ENCODE assay signal across 8 mouse cellular contexts in the genomic region with DNA sequence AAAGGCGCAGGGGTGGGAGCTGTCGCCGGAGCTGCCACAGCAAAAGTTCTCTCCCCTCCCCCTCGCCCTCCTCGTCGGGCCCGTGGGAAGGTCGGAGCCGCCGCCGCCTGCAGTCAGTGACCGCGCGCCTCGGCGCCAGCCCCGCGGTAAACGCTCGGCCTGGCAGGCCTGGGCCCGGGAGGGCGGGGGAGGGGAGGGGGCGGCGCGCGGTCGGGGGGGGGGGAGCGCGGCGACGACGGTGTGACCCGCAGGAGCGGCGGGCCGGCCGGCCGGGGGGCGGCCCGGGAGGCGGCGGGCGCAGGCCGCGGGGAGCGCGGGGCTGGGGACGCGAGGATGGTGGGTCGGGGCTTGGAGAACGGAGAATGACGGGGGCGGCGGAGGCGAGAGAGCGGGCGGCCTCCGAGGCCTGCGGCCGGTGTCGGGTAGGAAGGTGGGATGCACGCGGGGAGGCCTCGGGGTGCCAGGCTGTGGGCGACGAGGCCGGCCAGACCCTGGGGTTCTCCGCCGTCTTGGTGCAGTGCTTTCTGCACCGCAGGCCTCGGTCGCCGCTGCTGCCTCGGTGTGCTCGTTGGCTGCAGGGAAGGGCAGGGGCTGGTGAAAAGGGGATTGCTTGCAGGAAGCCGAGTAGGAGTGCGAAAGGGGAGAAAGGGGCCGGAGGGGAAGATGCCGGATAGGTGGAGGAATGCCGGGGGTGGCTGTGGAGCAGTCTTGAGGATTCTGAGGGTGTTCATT. TPM values are rescaled to one million over a fixed set of nuclear protein-coding genes. Genes with fewer than 3 reads are reported as not detected.
A peak's percentile ranks its signal among the peaks of the same experiment; 100 is the strongest.
DNase-seq lines count a peak whose midpoint lies in the region; ATAC-seq and TF ChIP-seq lines count a peak whose summit lies in the region.

No protein-coding gene starts in this region.

- TF ChIP-seq RAD21 in MEL (IDR thresholded peaks at IDR 0.05; ENCODE audit: low read depth, low read length), result no peak

- peaks cover 4 to 17% of the 10 kb centered on the region in 2 experiments for H3K4me1 ChIP-seq in MEL (ENCODE audit: control insufficient read depth in 1 of 2, insufficient read depth in 2 of 2, low read length in 2 of 2)
- peaks cover 7% of the 10 kb centered on the region; the same call in 1 of the 2 replicates for H3K4me1 ChIP-seq in forebrain, embryonic 11.5 days (replicated peaks; ENCODE audit: control insufficient read depth, insufficient read depth, low read length)
- H3K4me1 ChIP-seq in heart, postnatal 0 days (ENCODE audit: control insufficient read depth, insufficient read depth), result peaks cover 14% of the 10 kb centered on the region

- peaks cover 0 to 23% of the 10 kb centered on the region in 2 experiments; a peak in 3 of 4 replicates for H3K36me3 ChIP-seq in MEL (ENCODE audit: control insufficient read depth in 1 of 2, insufficient read depth in 2 of 2, low read length in 2 of 2)
- no peaks in the 10 kb centered on the region for H3K36me3 ChIP-seq in forebrain, embryonic 11.5 days (ENCODE audit: control insufficient read depth, insufficient read depth, low read length)
- no peaks in the 10 kb centered on the region for H3K36me3 ChIP-seq in heart, postnatal 0 days (replicated peaks; ENCODE audit: control insufficient read depth, insufficient read depth, low read length)

- peak overlapping the region; percentile 90 to 95 for H3K4me3 ChIP-seq in MEL (ENCODE audit: control insufficient read depth in 1 of 2, insufficient read depth in 1 of 2, low read depth in 2 of 2, low read length in 2 of 2)
- peak overlapping the region; percentile 96 for H3K4me3 ChIP-seq in forebrain, embryonic 11.5 days (ENCODE audit: low read depth, low read length)
- peak overlapping the region; percentile 91 for H3K4me3 ChIP-seq in heart, postnatal 0 days (ENCODE audit: low read depth, low read length)

- TF ChIP-seq CTCF in MEL (IDR thresholded peaks at IDR 0.05 in 2 of 3, conservative IDR thresholded peaks at IDR 0.05 in 1 of 3; ENCODE audit: control insufficient read depth in 1 of 3, insufficient read depth in 1 of 3, low read depth in 2 of 3, low read length in 3 of 3, poor library complexity in 1 of 3, severe bottlenecking in 1 of 3), result no peak
- TF ChIP-seq CTCF in heart, postnatal 0 days (IDR thresholded peaks at IDR 0.05; ENCODE audit: low read depth), result no peak

- no peaks in the 10 kb centered on the region for H3K27me3 ChIP-seq in MEL (ENCODE audit: control insufficient read depth in 1 of 2, insufficient read depth in 2 of 2, low read length in 2 of 2)
- no peaks in the 10 kb centered on the region for H3K27me3 ChIP-seq in forebrain, embryonic 11.5 days (ENCODE audit: control insufficient read depth, insufficient read depth, low read length)
- no peaks in the 10 kb centered on the region for H3K27me3 ChIP-seq in heart, postnatal 0 days (ENCODE audit: control insufficient read depth, insufficient read depth, low read length)

- DNase-seq in MEL (ENCODE audit: low read depth, low spot score), result peak; percentile 72
- DNase-seq in c-Kit-positive CD71-positive TER-119-positive erythroid progenitor cells, embryonic 14.5 days (ENCODE audit: low spot score), result peak; percentile 29
- DNase-seq in forebrain, embryonic 11.5 days (ENCODE audit: low spot score), result peak; percentile 83
- no peak for DNase-seq in heart, postnatal 0 days (ENCODE audit: low spot score)
- peak; percentile 27 for DNase-seq in layer of hippocampus, adult 9-11 months
- DNase-seq in lung, postnatal 14 days, result peak; percentile 34
- peak; percentile 48 for DNase-seq in right cerebral cortex, adult 18-20 months
- DNase-seq in urinary bladder, postnatal 14 days (ENCODE audit: low spot score), result peak; percentile 29

- TF ChIP-seq EP300 in MEL (IDR thresholded peaks at IDR 0.05; ENCODE audit: low read depth in 1 of 2, low read length in 2 of 2), result no peak
- no peak for TF ChIP-seq EP300 in heart, postnatal 0 days (IDR thresholded peaks at IDR 0.05; ENCODE audit: low read depth)

- peak overlapping the region; percentile 96 for H3K9ac ChIP-seq in MEL (ENCODE audit: control insufficient read depth, low read depth, low read length, poor library complexity, severe bottlenecking)
- H3K9ac ChIP-seq in forebrain, embryonic 11.5 days (ENCODE audit: low read length), result peak overlapping the region; percentile 90
- H3K9ac ChIP-seq in heart, postnatal 0 days (replicated peaks; ENCODE audit: low read depth, low read length), result peak overlapping the region; percentile 95

- peak; percentile 89 for ATAC-seq in forebrain, embryonic 11.5 days (replicated peaks; ENCODE audit: low FRiP score)
- ATAC-seq in heart, postnatal 0 days (ENCODE audit: insufficient read depth, low read depth), result peak; percentile 83

- WGBS in forebrain, embryonic 11.5 days, result 3% methylated on average over 52 of the region's 80 CpGs
- WGBS in heart, postnatal 0 days, result under 1% methylated on average over 45 of the region's 80 CpGs

- no peak for TF ChIP-seq POLR2A in MEL (IDR thresholded peaks at IDR 0.05; ENCODE audit: control insufficient read depth in 1 of 2, insufficient read depth in 1 of 2, low read depth in 1 of 2, low read length in 2 of 2, poor library complexity in 1 of 2)

- H3K9me3 ChIP-seq in MEL (replicated peaks; ENCODE audit: insufficient read depth, low read length), result no peaks in the 10 kb centered on the region
- no peaks in the 10 kb centered on the region for H3K9me3 ChIP-seq in forebrain, embryonic 11.5 days (ENCODE audit: control insufficient read depth, low read length)
- H3K9me3 ChIP-seq in heart, postnatal 0 days (replicated peaks; ENCODE audit: control insufficient read depth, low read length), result no peaks in the 10 kb centered on the region

- peak overlapping the region; percentile 58 for H3K27ac ChIP-seq in MEL (ENCODE audit: control insufficient read depth, low read depth, low read length)
- peak overlapping the region; percentile 85 for H3K27ac ChIP-seq in forebrain, embryonic 11.5 days (ENCODE audit: low read depth, low read length)
- H3K27ac ChIP-seq in heart, postnatal 0 days (ENCODE audit: low read depth), result peak overlapping the region; percentile 96

- peaks cover 54% of the 10 kb centered on the region for H3K79me2 ChIP-seq in MEL (ENCODE audit: control insufficient read depth, insufficient read depth, low read length, poor library complexity)

- peak overlapping the region; percentile 91 for H3K4me2 ChIP-seq in forebrain, embryonic 11.5 days (ENCODE audit: low read depth, low read length, severe bottlenecking)
- H3K4me2 ChIP-seq in heart, postnatal 0 days (ENCODE audit: low read depth, low read length), result peak overlapping the region; percentile 75

TF ChIP-seq in MEL, 35 proteins besides CTCF, POLR2A, EP300 and RAD21:
- TF ChIP-seq POLR2AphosphoS2 (IDR thresholded peaks at IDR 0.05; ENCODE audit: low read length) (0 out of 2 replicates have a peak, but pooled peaks have one; percentile 6), HCFC1 (IDR thresholded peaks at IDR 0.05; ENCODE audit: low read depth, low read length) (peak; percentile 24; the same call in 1 of the 2 replicates), SIN3A (IDR thresholded peaks at IDR 0.05; ENCODE audit: low read length) (peak; percentile 35; the same call in 1 of the 2 replicates), E2F4 (IDR thresholded peaks at IDR 0.05; ENCODE audit: borderline replicate concordance, low read depth, low read length) (no peak), MAZ (IDR thresholded peaks at IDR 0.05; ENCODE audit: low read depth, low read length) (0 out of 2 replicates have a peak, but pooled peaks have one; percentile 31), UBTF (IDR thresholded peaks at IDR 0.05; ENCODE audit: borderline replicate concordance, insufficient read depth, low read depth, low read length) (0 out of 2 replicates have a peak, but pooled peaks have one; percentile 47), MXI1 (IDR thresholded peaks at IDR 0.05; ENCODE audit: low read depth, low read length) (no peak), ZNF384 (IDR thresholded peaks at IDR 0.05; ENCODE audit: low read depth, low read length) (no peak)
TF ChIP-seq in MEL: peak in this region for 5.

RNA-seq across cellular contexts. Expression of gene Zfp148, which starts 0.4 kb away (rescaled TPM):
- 14.8 and 15.6 TPM in 2 replicates for total RNA-seq in MEL (2012; rRNA removed)
- 10 to 100 TPM; 19.2 to 22.2 TPM for polyA plus RNA-seq in MEL (2012; ENCODE audit: insufficient read depth in 1 of 2, insufficient read length in 2 of 2, low read depth in 1 of 2, low replicate concordance in 2 of 2, missing spikeins in 1 of 2)
- 52.7 and 54.1 TPM in 2 replicates for polyA plus RNA-seq in forebrain, embryonic 11.5 days (2014; fragmentation: Nextera tagmentation; extraction: Ambion mirVana)
- total RNA-seq in heart, postnatal 0 days (2014; rRNA removed; ENCODE audit: low replicate concordance), result 20.7 and 21.8 TPM in 2 replicates
- polyA plus RNA-seq in heart, postnatal 0 days (2015; fragmentation: Nextera tagmentation; extraction: Ambion mirVana), result 30.0 and 30.3 TPM in 2 replicates
